Mouse (Mus musculus): ENCODE measurements around the gene Hdac11. TPM values are rescaled to one million over a fixed set of nuclear protein-coding genes. Genes with fewer than 3 reads are reported as not detected.

The Hdac11 gene
- polyA plus RNA-seq, 1 experiment from 2014 or later: 7.7 TPM

GRCm38 (mm10) chr6:91185502-91185901 lies 29.0 kb downstream of the Hdac11 start:
- 71% methylated on average over 5 of the region's 5 CpGs for WGBS
- no peak for ATAC-seq (ENCODE audit: low read depth)

GRCm38 (mm10) chr6:91186161-91186931 lies 29.9 kb downstream of the Hdac11 start:
- no peak for ATAC-seq (ENCODE audit: low read depth)
- H3K9me3 ChIP-seq (ENCODE audit: control insufficient read depth, low read length): no peaks in the 10 kb centered on the region
- no peak overlapping the region for H3K4me2 ChIP-seq (ENCODE audit: low read depth, low read length)
- H3K36me3 ChIP-seq (ENCODE audit: control insufficient read depth, insufficient read depth, low read length): no peaks in the 10 kb centered on the region
- no peak overlapping the region for H3K4me3 ChIP-seq (ENCODE audit: low read length)
- H3K9ac ChIP-seq (ENCODE audit: low read length): no peak overlapping the region
- no peak overlapping the region for H3K27ac ChIP-seq (ENCODE audit: low read length)
- no peaks in the 10 kb centered on the region for H3K27me3 ChIP-seq (ENCODE audit: control insufficient read depth, insufficient read depth, low read depth, low read length)
- H3K4me1 ChIP-seq (replicated peaks; ENCODE audit: control insufficient read depth, insufficient read depth, low read length): no peaks in the 10 kb centered on the region
- 53% methylated on average over 4 of the region's 4 CpGs for WGBS

More at GRCm38 (mm10) chr6:91185502-91185901, 29.0 kb downstream of the Hdac11 start:
- H3K4me1 ChIP-seq (replicated peaks; ENCODE audit: control insufficient read depth, insufficient read depth, low read length): peaks cover 3% of the 10 kb centered on the region
- H3K27ac ChIP-seq (ENCODE audit: low read length): no peak overlapping the region
- H3K9me3 ChIP-seq (ENCODE audit: control insufficient read depth, low read length): no peaks in the 10 kb centered on the region
- no peak overlapping the region for H3K9ac ChIP-seq (ENCODE audit: low read length)
- no peak overlapping the region for H3K4me2 ChIP-seq (ENCODE audit: low read depth, low read length)
- no peaks in the 10 kb centered on the region for H3K36me3 ChIP-seq (ENCODE audit: control insufficient read depth, insufficient read depth, low read length)
- H3K4me3 ChIP-seq (ENCODE audit: low read length): no peak overlapping the region
- no peaks in the 10 kb centered on the region for H3K27me3 ChIP-seq (ENCODE audit: control insufficient read depth, insufficient read depth, low read depth, low read length)

GRCm38 (mm10) chr6:91186934-91187333 lies 30.5 kb downstream of the Hdac11 start:
- H3K4me1 ChIP-seq (replicated peaks; ENCODE audit: control insufficient read depth, insufficient read depth, low read length): no peaks in the 10 kb centered on the region
- no peaks in the 10 kb centered on the region for H3K27me3 ChIP-seq (ENCODE audit: control insufficient read depth, insufficient read depth, low read depth, low read length)
- H3K4me3 ChIP-seq (ENCODE audit: low read length): no peak overlapping the region
- no peak for ATAC-seq (ENCODE audit: low read depth)
- no peak overlapping the region for H3K9ac ChIP-seq (ENCODE audit: low read length)
- no peaks in the 10 kb centered on the region for H3K36me3 ChIP-seq (ENCODE audit: control insufficient read depth, insufficient read depth, low read length)
- no peaks in the 10 kb centered on the region for H3K9me3 ChIP-seq (ENCODE audit: control insufficient read depth, low read length)
- H3K27ac ChIP-seq (ENCODE audit: low read length): no peak overlapping the region
- 57% methylated on average over 6 of the region's 6 CpGs for WGBS
- H3K4me2 ChIP-seq (ENCODE audit: low read depth, low read length): no peak overlapping the region

- Histone ChIP-seq H3K27me3 (ENCODE audit: control insufficient read depth, insufficient read depth, low read depth, low read length) (no peaks in the 10 kb centered on the region), H3K9ac (ENCODE audit: low read length) (no peak overlapping the region), H3K4me2 (ENCODE audit: low read depth, low read length) (no peak overlapping the region), H3K9me3 (ENCODE audit: control insufficient read depth, low read length) (no peaks in the 10 kb centered on the region), H3K27ac (ENCODE audit: low read length) (no peak overlapping the region), H3K4me1 (replicated peaks; ENCODE audit: control insufficient read depth, insufficient read depth, low read length) (no peaks in the 10 kb centered on the region), H3K36me3 (ENCODE audit: control insufficient read depth, insufficient read depth, low read length) (no peaks in the 10 kb centered on the region), H3K4me3 (ENCODE audit: low read length) (no peak overlapping the region)
- no peak for ATAC-seq (ENCODE audit: low read depth)
- WGBS: 43% methylated on average over 3 of the region's 3 CpGs
Measured at GRCm38 (mm10) chr6:91187871-91188270, 31.4 kb downstream of the Hdac11 start.

- Histone ChIP-seq H3K27me3 (ENCODE audit: control insufficient read depth, insufficient read depth, low read depth, low read length) (no peaks in the 10 kb centered on the region), H3K4me1 (replicated peaks; ENCODE audit: control insufficient read depth, insufficient read depth, low read length) (no peaks in the 10 kb centered on the region), H3K4me2 (ENCODE audit: low read depth, low read length) (no peak overlapping the region)
Measured at GRCm38 (mm10) chr6:91189971-91190370, 33.5 kb downstream of the Hdac11 start.

GRCm38 (mm10) chr6:91191465-91191864 lies 35.0 kb downstream of the Hdac11 start:
- no peak overlapping the region for H3K4me2 ChIP-seq (ENCODE audit: low read depth, low read length)
- no peak overlapping the region for H3K27ac ChIP-seq (ENCODE audit: low read length)
- H3K4me1 ChIP-seq (replicated peaks; ENCODE audit: control insufficient read depth, insufficient read depth, low read length): no peaks in the 10 kb centered on the region
- no peak overlapping the region for H3K9ac ChIP-seq (ENCODE audit: low read length)
- WGBS: 54% methylated on average over 2 of the region's 2 CpGs
- H3K36me3 ChIP-seq (ENCODE audit: control insufficient read depth, insufficient read depth, low read length): no peaks in the 10 kb centered on the region
- H3K9me3 ChIP-seq (ENCODE audit: control insufficient read depth, low read length): no peaks in the 10 kb centered on the region
- H3K4me3 ChIP-seq (ENCODE audit: low read length): no peak overlapping the region
- H3K27me3 ChIP-seq (ENCODE audit: control insufficient read depth, insufficient read depth, low read depth, low read length): no peaks in the 10 kb centered on the region
- no peak for ATAC-seq (ENCODE audit: low read depth)

More at GRCm38 (mm10) chr6:91189971-91190370, 33.5 kb downstream of the Hdac11 start:
- Histone ChIP-seq H3K4me3 (ENCODE audit: low read length) (no peak overlapping the region), H3K9ac (ENCODE audit: low read length) (no peak overlapping the region), H3K36me3 (ENCODE audit: control insufficient read depth, insufficient read depth, low read length) (no peaks in the 10 kb centered on the region), H3K27ac (ENCODE audit: low read length) (no peak overlapping the region), H3K9me3 (ENCODE audit: control insufficient read depth, low read length) (no peaks in the 10 kb centered on the region)
- 85% methylated on average over 6 of the region's 6 CpGs for WGBS
- no peak for ATAC-seq (ENCODE audit: low read depth)

GRCm38 (mm10) chr6:91192421-91192820 lies 36.0 kb downstream of the Hdac11 start:
- Histone ChIP-seq H3K4me3 (ENCODE audit: low read length) (no peak overlapping the region), H3K4me1 (replicated peaks; ENCODE audit: control insufficient read depth, insufficient read depth, low read length) (no peaks in the 10 kb centered on the region), H3K9ac (ENCODE audit: low read length) (no peak overlapping the region), H3K27ac (ENCODE audit: low read length) (no peak overlapping the region), H3K36me3 (ENCODE audit: control insufficient read depth, insufficient read depth, low read length) (no peaks in the 10 kb centered on the region), H3K9me3 (ENCODE audit: control insufficient read depth, low read length) (no peaks in the 10 kb centered on the region), H3K4me2 (ENCODE audit: low read depth, low read length) (no peak overlapping the region), H3K27me3 (ENCODE audit: control insufficient read depth, insufficient read depth, low read depth, low read length) (no peaks in the 10 kb centered on the region)
- no peak for ATAC-seq (ENCODE audit: low read depth)
- WGBS: 63% methylated on average over 3 of the region's 3 CpGs

- no peak for ATAC-seq (ENCODE audit: low read depth)
- no peaks in the 10 kb centered on the region for H3K9me3 ChIP-seq (ENCODE audit: control insufficient read depth, low read length)
- H3K27ac ChIP-seq (ENCODE audit: low read length): no peak overlapping the region
- H3K4me2 ChIP-seq (ENCODE audit: low read depth, low read length): no peak overlapping the region
- no peaks in the 10 kb centered on the region for H3K36me3 ChIP-seq (ENCODE audit: control insufficient read depth, insufficient read depth, low read length)
- H3K27me3 ChIP-seq (ENCODE audit: control insufficient read depth, insufficient read depth, low read depth, low read length): no peaks in the 10 kb centered on the region
- no peak overlapping the region for H3K9ac ChIP-seq (ENCODE audit: low read length)
- 41% methylated on average over 1 of the region's 1 CpGs for WGBS
- no peak overlapping the region for H3K4me3 ChIP-seq (ENCODE audit: low read length)
- H3K4me1 ChIP-seq (replicated peaks; ENCODE audit: control insufficient read depth, insufficient read depth, low read length): no peaks in the 10 kb centered on the region
Measured at GRCm38 (mm10) chr6:91192851-91193545, 36.5 kb downstream of the Hdac11 start.

- Histone ChIP-seq H3K36me3 (ENCODE audit: control insufficient read depth, insufficient read depth, low read length) (no peaks in the 10 kb centered on the region), H3K4me1 (replicated peaks; ENCODE audit: control insufficient read depth, insufficient read depth, low read length) (peaks cover 13% of the 10 kb centered on the region)
- ATAC-seq (ENCODE audit: low read depth): no peak; the same call in 1 of the 2 replicates
Measured at GRCm38 (mm10) chr6:91198456-91198855, 42.0 kb downstream of the Hdac11 start.

More at GRCm38 (mm10) chr6:91198456-91198855, 42.0 kb downstream of the Hdac11 start:
- H3K27me3 ChIP-seq (ENCODE audit: control insufficient read depth, insufficient read depth, low read depth, low read length): no peaks in the 10 kb centered on the region
- no peak overlapping the region for H3K27ac ChIP-seq (ENCODE audit: low read length)
- H3K9ac ChIP-seq (ENCODE audit: low read length): no peak overlapping the region
- 58% methylated on average over 2 of the region's 2 CpGs for WGBS
- H3K4me3 ChIP-seq (ENCODE audit: low read length): no peak overlapping the region
- H3K4me2 ChIP-seq (ENCODE audit: low read depth, low read length): no peak overlapping the region
- H3K9me3 ChIP-seq (ENCODE audit: control insufficient read depth, low read length): no peaks in the 10 kb centered on the region

All from lung, embryonic 16.5 days (tissue).